Mouse (Mus musculus) T-cell, adult 2 months (primary cell): ENCODE data around the gene Cnn1.
"Not testable (repeated sequence)": the region's sequence is repeated elsewhere in the genome, so short reads cannot be mapped to it uniquely, and the experiment has no call there.

Source experiments
- DNase-seq: peaks from one replicate; pipeline ENCODE4 v3.0.0; 2022; ENCODE audit warnings: low spot score

Cnn1 gene

GRCm38 (mm10) chr9:22075778-22076177 is 23.2 kb upstream of the Cnn1 start:
- DNase-seq = not testable (repeated sequence)

GRCm38 (mm10) chr9:22076223-22076622 is 22.8 kb upstream of the Cnn1 start:
- DNase-seq = no peak

DNA sequence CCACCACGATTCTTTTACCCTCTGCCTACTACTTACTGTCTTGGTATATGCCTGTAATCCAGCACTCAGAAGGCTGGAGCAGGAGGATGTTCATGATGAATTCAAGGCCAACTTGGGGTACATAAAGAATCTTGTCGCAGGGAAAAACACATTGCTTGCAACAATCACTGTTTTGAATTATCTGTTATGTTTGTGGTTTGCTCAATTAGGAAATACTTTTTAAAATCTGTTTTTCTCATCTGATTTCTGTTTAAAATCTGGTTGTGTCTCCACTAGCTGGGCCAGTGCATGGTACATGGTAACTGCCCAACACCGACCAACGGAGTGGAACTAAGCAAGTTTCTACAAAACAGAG is 14.4 kb upstream of the Cnn1 start:
- no peak for DNase-seq

- DNase-seq = peak; percentile 88
Observed at GRCm38 (mm10) chr9:22085022-22085834, 13.8 kb upstream of the Cnn1 start, which contains the start of gene Ecsit. TSS of gene Ecsit (minus strand) at chr9:22085438.

- no peak for DNase-seq
Observed at GRCm38 (mm10) chr9:22086012-22086411, 13.0 kb upstream of the Cnn1 start.

- DNase-seq = no peak
Observed at GRCm38 (mm10) chr9:22087034-22087618, 11.9 kb upstream of the Cnn1 start.

GRCm38 (mm10) chr9:22089281-22089680 is 9.7 kb upstream of the Cnn1 start:
- no peak for DNase-seq

DNA sequence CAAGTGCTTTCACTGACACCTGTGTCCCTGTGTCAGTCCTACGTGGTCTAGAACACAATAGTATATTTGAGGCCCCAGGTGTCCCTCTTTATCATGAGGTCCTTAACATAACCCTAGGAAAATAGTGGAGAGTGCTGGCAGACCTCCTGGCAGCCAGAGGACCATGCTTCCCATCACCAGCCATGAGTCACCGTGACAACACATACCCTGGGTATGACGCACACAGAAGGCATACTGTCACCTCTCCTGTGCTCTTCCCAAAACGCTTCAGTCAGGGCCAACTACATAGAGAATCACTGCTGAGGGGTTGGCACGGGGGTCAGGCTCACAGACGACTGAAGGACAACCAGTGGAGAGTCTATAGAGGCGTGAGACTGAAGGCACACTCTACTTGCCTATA is 9.0 kb upstream of the Cnn1 start:
- no peak for DNase-seq

DNA sequence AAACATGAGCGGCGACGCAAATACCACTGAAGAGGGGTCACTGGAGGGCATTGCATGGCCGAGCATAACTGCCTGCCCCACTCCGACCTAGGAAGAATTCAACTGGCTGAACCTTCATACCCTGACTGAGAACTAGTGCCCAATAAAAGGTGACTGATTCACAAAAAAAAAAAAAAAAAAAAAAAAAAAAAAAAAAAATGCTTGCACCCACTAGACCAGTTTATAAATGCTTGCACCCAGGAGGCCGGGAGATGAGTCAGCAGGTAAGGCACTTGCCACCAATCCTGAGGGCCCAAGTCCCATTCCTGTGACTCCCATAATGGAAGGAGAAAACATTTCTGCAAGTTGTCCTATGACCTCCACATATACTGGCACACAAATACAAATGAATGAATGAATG is 6.3 kb upstream of the Cnn1 start:
- no peak for DNase-seq

- peak; percentile 84 for DNase-seq
Observed at GRCm38 (mm10) chr9:22095854-22096307, 3.1 kb upstream of the Cnn1 start.

- DNase-seq = no peak
Observed at GRCm38 (mm10) chr9:22099922-22100321, 906 bp downstream of the Cnn1 start.

GRCm38 (mm10) chr9:22108194-22108593 is 9.2 kb downstream of the Cnn1 start:
- no peak for DNase-seq

- DNase-seq = no peak
Observed at GRCm38 (mm10) chr9:22115635-22116034, 16.6 kb downstream of the Cnn1 start.

DNA sequence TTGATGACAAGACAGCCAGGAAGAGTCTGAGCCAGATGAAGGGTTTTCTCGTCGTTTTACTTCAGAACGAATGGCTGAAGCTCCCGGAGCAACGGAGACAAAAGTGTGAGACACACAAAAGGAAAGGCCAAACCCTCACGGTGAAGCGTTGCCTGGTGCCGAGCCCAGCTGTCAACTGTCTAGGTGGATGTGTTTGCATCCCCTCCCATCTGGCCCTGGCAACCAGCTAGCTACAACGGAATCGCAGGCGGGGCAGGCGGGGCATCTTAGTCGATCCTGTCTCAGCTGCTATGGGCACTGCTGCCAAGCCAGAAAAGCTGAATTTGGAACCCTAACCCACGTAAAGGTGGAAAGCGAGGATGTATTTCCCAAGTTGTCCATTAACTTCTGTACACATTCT is 17.1 kb downstream of the Cnn1 start:
- no peak for DNase-seq

DNA sequence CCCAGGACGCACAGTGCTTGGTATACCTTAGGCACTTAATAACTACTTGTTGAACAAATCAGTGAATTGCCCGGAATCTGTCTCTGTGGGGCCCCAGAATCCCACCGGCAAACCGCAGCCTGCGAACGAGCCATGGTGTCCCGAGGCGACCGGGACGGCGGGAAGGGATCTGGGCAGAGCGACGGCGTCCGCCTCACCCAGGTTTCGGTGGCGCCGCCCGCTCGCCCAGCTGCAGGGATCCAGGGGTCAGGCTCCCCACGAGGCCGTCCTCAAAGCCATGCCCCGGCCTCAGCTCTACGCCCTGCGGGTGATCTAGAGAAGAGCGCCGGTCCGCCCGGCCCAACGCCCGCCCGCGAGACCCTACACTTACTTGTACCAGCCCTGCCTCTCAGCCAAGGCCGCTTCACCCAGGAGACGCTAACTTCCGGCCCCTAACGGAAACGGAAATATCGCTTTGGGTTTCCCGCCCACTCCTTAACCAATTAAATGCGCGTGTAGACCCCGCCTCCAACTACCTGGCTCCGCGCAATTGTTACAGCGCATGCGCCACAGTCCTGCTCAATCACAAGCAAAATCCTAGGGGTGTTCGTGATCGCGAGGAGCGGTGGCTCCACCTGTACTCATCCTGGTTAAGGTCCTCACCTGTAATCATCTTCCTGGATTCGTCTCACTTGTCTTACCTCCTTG is 17.9 kb downstream of the Cnn1 start, which contains the start of gene Elof1:
Gene Elof1 (minus strand): TSS at position 433 of the 687 bp plus-strand sequence.
- DNase-seq = peak; percentile 95

GRCm38 (mm10) chr9:22117754-22118456 is 18.9 kb downstream of the Cnn1 start:
- peak; percentile 78 for DNase-seq

- DNase-seq = no peak
Observed at GRCm38 (mm10) chr9:22119543-22119942, 20.5 kb downstream of the Cnn1 start.

- no peak for DNase-seq
Observed at GRCm38 (mm10) chr9:22121545-22121944, 22.5 kb downstream of the Cnn1 start.

- no peak for DNase-seq
Observed at GRCm38 (mm10) chr9:22122005-22122404, 23.0 kb downstream of the Cnn1 start.

DNA sequence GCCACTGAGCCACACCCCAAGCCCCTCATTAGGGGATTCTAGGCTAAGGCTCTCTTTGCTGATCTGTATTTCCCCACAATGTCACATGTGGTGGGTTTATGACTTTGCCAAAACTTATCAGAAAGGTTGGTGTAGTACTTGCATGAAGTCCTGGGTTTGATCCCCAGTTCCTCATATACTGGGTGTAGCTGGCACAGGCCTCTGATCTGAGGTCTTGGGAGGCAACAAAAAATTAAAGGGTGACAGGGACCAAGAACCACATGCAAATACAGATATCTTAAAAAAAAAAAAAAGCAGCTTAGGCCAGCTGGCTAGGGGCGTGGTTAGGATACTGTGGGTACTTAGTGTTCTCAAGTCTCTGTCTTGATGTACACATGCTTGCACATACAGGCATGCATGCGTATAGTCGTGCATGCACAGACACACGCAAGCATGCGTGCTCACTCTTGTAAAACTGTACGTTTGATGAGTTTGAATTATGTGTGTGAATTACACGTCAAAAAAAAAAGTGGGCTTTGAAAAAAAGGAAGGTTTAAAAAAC is 24.1 kb downstream of the Cnn1 start:
- DNase-seq = peak; percentile 34

- no peak for DNase-seq
Observed at GRCm38 (mm10) chr9:22124169-22124568, 25.2 kb downstream of the Cnn1 start.
